Mouse (Mus musculus): Measurements from ENCODE around the gene Rilpl1.

GRCm38 (mm10) chr5:124541602-124541973 lies 10.4 kb upstream of the Rilpl1 start:
- TF ChIP-seq CTCF (IDR thresholded peaks at IDR 0.05; ENCODE audit: control insufficient read depth, insufficient read depth, insufficient read length) (no peak), CEBPB (IDR thresholded peaks at IDR 0.05; ENCODE audit: low read depth) (no peak), MAX (IDR thresholded peaks at IDR 0.05) (no peak), MYOD1 (IDR thresholded peaks at IDR 0.05; ENCODE audit: control insufficient read depth, insufficient read length, low read depth) (no peak), MYOG (IDR thresholded peaks at IDR 0.05; ENCODE audit: control insufficient read depth, extremely low read depth, insufficient read length) (no peak), USF1 (IDR thresholded peaks at IDR 0.05; ENCODE audit: low read depth) (no peak)

Data from C2C12 (cell line).